Mouse (Mus musculus) heart, embryonic 14.5 days (tissue): ENCODE measurements around the gene Marcks. TPM values are rescaled to one million over a fixed set of nuclear protein-coding genes. Genes with fewer than 3 reads are reported as not detected.
A peak's percentile ranks its signal among the peaks of the same experiment; 100 is the strongest.

Source experiments
- ATAC-seq: fragments of 200-750 bp; cut with Nextera tagmentation; 2 replicates; pipeline ENCODE4 v1.8.0; 2017; ENCODE audit warnings: low read depth, moderate TSS enrichment; ENCODE audit not compliant: insufficient number of reproducible peaks, insufficient read depth, low FRiP score
- H3K27ac ChIP-seq, 2 experiments: fragments of 200-500 bp in 1 of 2; fragments of 300-500 bp in 1 of 2; sonication (generic) in 1 of 2; replicated peaks in 1 of 2; 2 replicates each; pipeline ENCODE4 v1.5.1; 2012 to 2014; ENCODE audit warnings: low read depth in 2 of 2, low read length in 2 of 2, control low read depth in 1 of 2, mild to moderate bottlenecking in 1 of 2, mixed read lengths in 1 of 2; ENCODE audit not compliant: control insufficient read depth in 1 of 2, insufficient read depth in 1 of 2
- H3K27me3 ChIP-seq: fragments of 300-500 bp; sonication (generic); 2 replicates; pipeline ENCODE4 v1.6.1; 2014; ENCODE audit warnings: mild to moderate bottlenecking, low read length, control low read depth; ENCODE audit not compliant: control insufficient read depth, insufficient read depth
- H3K36me3 ChIP-seq: fragments of 300-500 bp; sonication (generic); 2 replicates; pipeline ENCODE4 v1.6.1; 2014; ENCODE audit warnings: mild to moderate bottlenecking, control low read depth, low read length, mixed read lengths; ENCODE audit not compliant: control insufficient read depth, insufficient read depth
- H3K4me1 ChIP-seq, 2 experiments: fragments of 200-500 bp in 1 of 2; fragments of 300-500 bp in 1 of 2; sonication (generic) in 1 of 2; 2 replicates each; pipeline ENCODE4 v1.6.1; 2012 to 2014; ENCODE audit warnings: low read length in 2 of 2, control low read depth in 1 of 2, mixed read lengths in 1 of 2; ENCODE audit not compliant: control insufficient read depth in 2 of 2, insufficient read depth in 2 of 2
- H3K4me2 ChIP-seq: fragments of 300-500 bp; sonication (generic); 2 replicates; pipeline ENCODE4 v1.6.1; 2014; ENCODE audit warnings: mild to moderate bottlenecking, low read length
- H3K4me3 ChIP-seq, 2 experiments: fragments of 200-500 bp in 1 of 2; fragments of 300-500 bp in 1 of 2; sonication (generic) in 1 of 2; 2 replicates each; pipeline ENCODE4 v1.5.1; 2012 to 2014; ENCODE audit warnings: low read length in 2 of 2, mild to moderate bottlenecking in 2 of 2, control low read depth in 1 of 2, low read depth in 1 of 2, moderate library complexity in 1 of 2; ENCODE audit not compliant: control insufficient read depth in 1 of 2, insufficient read depth in 1 of 2
- H3K9ac ChIP-seq: fragments of 300-500 bp; sonication (generic); 2 replicates; pipeline ENCODE4 v1.6.1; 2014; ENCODE audit warnings: mild to moderate bottlenecking, low read length
- H3K9me3 ChIP-seq: fragments of 300-500 bp; sonication (generic); 2 replicates; pipeline ENCODE4 v1.6.1; 2016; ENCODE audit warnings: low read length, control low read depth; ENCODE audit not compliant: control insufficient read depth
- WGBS: fragments of 180-500 bp; shearing (Covaris S2); extraction: QIAGEN DNeasy Blood & Tissue Kit; methylation state at CpG from one replicate; pipeline ENCODE4 v1.1.7; 2014; 5-methylcytosine and 5-hydroxymethylcytosine counted together
- polyA plus RNA-seq: library from polyadenylated mRNA; unstranded; fragments of >200 nt; fragmentation: Nextera tagmentation; extraction: Ambion mirVana; gene quantifications from 2 replicates; pipeline ENCODE4 v1.2.1, GENCODE M21; 2014

The Marcks gene
- polyA plus RNA-seq = 92.2 and 96.5 TPM in 2 replicates

GRCm38 (mm10) chr10:37138778-37139442, at the start of gene Marcks:
Gene Marcks, minus strand, starts transcription at chr10:37138920.
- peak; percentile 56 for ATAC-seq
- peak within 1 kb of the TSS; percentile 93 to 96 for H3K27ac ChIP-seq
- 0 out of 4 replicates have a peak, but pooled peaks cover 0 to 9% of the 10 kb centered on the region in 2 experiments for H3K4me1 ChIP-seq
- under 1% methylated on average over 39 of the region's 39 CpGs for WGBS
- H3K36me3 ChIP-seq = peaks cover 24% of the 10 kb centered on the region
- H3K4me2 ChIP-seq = peak within 1 kb of the TSS; percentile 85
- peak within 1 kb of the TSS; percentile 65 to 76 for H3K4me3 ChIP-seq
- H3K9ac ChIP-seq = peak within 1 kb of the TSS; percentile 97
- H3K9me3 ChIP-seq = no peaks in the 10 kb centered on the region
- no peaks in the 10 kb centered on the region for H3K27me3 ChIP-seq

DNA sequence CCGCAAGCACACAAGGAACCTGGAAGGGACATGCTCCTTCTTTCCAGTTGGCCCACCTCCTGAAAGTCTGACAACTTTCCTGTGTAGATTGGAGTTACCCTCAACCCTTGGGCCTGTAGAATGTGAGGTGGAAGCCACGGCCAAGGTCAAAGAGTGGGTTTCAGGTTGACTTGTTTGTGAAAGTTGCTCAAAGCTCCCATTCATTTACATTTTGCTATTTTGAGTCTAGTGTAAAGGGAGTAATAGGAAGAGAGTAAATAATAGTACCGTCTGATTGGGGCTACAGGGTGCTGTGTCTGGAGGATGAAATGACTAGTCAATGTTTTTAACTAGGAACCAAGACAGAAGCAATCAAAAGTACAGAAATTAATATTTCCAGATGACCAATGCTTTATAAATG, 38.4 kb upstream of the Marcks start:
- H3K4me2 ChIP-seq = no peak overlapping the region
- no peak overlapping the region for H3K4me3 ChIP-seq
- H3K27me3 ChIP-seq = no peaks in the 10 kb centered on the region
- no peak for ATAC-seq
- H3K4me1 ChIP-seq = no peaks in the 10 kb centered on the region
- H3K27ac ChIP-seq = no peak overlapping the region
- WGBS = 91% methylated on average over 3 of the region's 3 CpGs
- peaks cover 4% of the 10 kb centered on the region; the same call in 1 of the 2 replicates for H3K9me3 ChIP-seq
- no peaks in the 10 kb centered on the region for H3K36me3 ChIP-seq
- H3K9ac ChIP-seq = no peak overlapping the region

GRCm38 (mm10) chr10:37172416-37172950, 33.8 kb upstream of the Marcks start:
- H3K9me3 ChIP-seq = peaks cover 4% of the 10 kb centered on the region; the same call in 1 of the 2 replicates
- H3K27ac ChIP-seq = no peak overlapping the region
- no peaks in the 10 kb centered on the region for H3K36me3 ChIP-seq
- no peak overlapping the region for H3K9ac ChIP-seq
- 78% methylated on average over 8 of the region's 8 CpGs for WGBS
- no peak for ATAC-seq
- H3K4me1 ChIP-seq = peaks cover 0 to 2% of the 10 kb centered on the region in 2 experiments; a peak in 1 of 4 replicates
- no peaks in the 10 kb centered on the region for H3K27me3 ChIP-seq
- H3K4me2 ChIP-seq = no peak overlapping the region
- no peak overlapping the region for H3K4me3 ChIP-seq

DNA sequence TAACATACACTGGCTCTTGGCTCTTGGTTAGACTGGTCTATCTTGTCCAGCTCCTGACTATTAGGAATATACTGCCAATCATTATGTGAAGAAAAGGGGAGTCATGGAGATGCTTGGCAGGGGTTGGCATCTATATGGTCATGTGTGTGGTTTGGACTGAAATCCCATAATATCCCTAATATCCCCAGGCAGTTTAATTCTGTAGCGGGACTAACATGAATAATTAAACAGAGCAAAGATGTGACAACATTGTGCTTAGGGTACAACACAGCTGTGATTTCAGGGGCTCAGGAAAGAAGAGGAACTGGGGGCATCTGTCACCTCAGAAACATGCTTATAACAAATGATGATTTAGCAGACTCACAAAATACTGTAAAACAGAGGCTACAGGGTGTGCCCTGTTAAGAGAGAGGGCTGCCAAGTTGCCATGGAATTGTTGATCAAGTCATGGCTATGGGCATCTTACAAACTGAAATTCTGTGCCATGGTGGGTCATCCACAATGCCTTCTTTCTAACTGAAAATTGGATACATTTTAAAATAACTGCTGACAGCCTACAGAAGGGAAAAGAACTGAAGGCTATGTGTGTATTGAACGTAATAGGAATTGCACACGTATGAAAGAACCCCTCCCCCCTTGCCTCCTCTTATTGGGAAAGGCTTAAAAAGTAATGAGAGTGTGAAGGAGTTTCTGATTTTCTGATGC, 33.1 kb upstream of the Marcks start:
- 87% methylated on average over 3 of the region's 3 CpGs for WGBS
- no peak overlapping the region for H3K27ac ChIP-seq
- H3K36me3 ChIP-seq = no peaks in the 10 kb centered on the region
- H3K4me3 ChIP-seq = no peak overlapping the region
- peaks cover 0 to 2% of the 10 kb centered on the region in 2 experiments; a peak in 1 of 4 replicates for H3K4me1 ChIP-seq
- H3K9ac ChIP-seq = no peak overlapping the region
- H3K4me2 ChIP-seq = no peak overlapping the region
- H3K9me3 ChIP-seq = peaks cover 4% of the 10 kb centered on the region; the same call in 1 of the 2 replicates
- no peaks in the 10 kb centered on the region for H3K27me3 ChIP-seq
- no peak for ATAC-seq

DNA sequence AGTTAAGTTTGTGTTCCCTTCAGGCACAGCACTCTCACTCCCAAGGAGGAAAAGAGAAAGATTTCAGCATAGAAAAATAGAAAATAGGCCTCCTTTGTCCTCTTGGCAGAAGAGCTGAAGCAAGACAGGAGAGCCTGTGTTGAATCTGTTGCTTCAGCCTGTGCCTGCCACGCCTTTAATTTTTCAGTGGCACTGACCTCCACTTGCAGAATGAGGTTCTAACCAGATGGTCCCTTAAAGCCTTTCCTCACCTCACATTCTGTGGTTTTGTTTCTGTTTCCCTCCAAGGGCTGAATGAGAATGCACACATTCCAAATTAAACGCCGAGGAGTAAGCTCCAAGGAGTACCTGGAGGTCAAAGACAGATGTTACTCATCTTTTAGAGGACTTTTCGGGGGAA, 32.2 kb upstream of the Marcks start:
- WGBS = 78% methylated on average over 4 of the region's 4 CpGs
- no peaks in the 10 kb centered on the region for H3K36me3 ChIP-seq
- no peak for ATAC-seq
- no peaks in the 10 kb centered on the region for H3K27me3 ChIP-seq
- H3K9ac ChIP-seq = no peak overlapping the region
- H3K27ac ChIP-seq = no peak overlapping the region
- H3K4me2 ChIP-seq = no peak overlapping the region
- H3K4me3 ChIP-seq = no peak overlapping the region
- H3K4me1 ChIP-seq = peaks cover 0 to 2% of the 10 kb centered on the region in 2 experiments; a peak in 1 of 4 replicates
- H3K9me3 ChIP-seq = peaks cover 4% of the 10 kb centered on the region; the same call in 1 of the 2 replicates

DNA sequence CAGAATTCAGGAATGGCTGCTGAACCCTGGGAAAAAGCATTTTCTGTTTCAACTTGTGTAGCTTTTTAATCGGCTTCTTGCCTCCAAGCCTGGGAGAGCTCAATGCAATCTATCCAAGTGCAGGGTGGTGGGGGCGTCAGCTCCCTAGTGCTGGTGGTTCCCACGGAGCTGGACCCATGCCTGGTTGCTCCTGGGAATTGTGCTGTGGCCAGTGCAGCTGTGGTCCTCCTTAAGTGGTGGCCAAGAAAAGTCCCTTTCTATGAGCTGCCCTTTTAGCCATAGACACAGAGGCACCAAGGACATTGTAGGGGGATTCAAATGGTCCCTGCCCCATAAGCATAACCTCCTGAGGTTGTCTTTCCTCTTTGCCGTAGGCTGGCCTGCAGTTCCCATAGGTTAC, 31.7 kb upstream of the Marcks start:
- Histone ChIP-seq H3K27ac (no peak overlapping the region), H3K9me3 (peaks cover 4% of the 10 kb centered on the region; the same call in 1 of the 2 replicates), H3K4me3 (no peak overlapping the region), H3K27me3 (no peaks in the 10 kb centered on the region), H3K9ac (no peak overlapping the region), H3K4me1 (peaks cover 0 to 2% of the 10 kb centered on the region in 2 experiments; a peak in 1 of 4 replicates), H3K36me3 (no peaks in the 10 kb centered on the region), H3K4me2 (no peak overlapping the region)
- WGBS = 71% methylated on average over 4 of the region's 4 CpGs
- no peak for ATAC-seq

- 75% methylated on average over 2 of the region's 2 CpGs for WGBS
- Histone ChIP-seq H3K4me2 (no peak overlapping the region), H3K4me1 (peaks cover 0 to 2% of the 10 kb centered on the region in 2 experiments; a peak in 1 of 4 replicates), H3K27me3 (no peaks in the 10 kb centered on the region), H3K36me3 (no peaks in the 10 kb centered on the region), H3K9ac (no peak overlapping the region), H3K9me3 (no peaks in the 10 kb centered on the region), H3K27ac (no peak overlapping the region), H3K4me3 (no peak overlapping the region)
- ATAC-seq = no peak
Measured at GRCm38 (mm10) chr10:37167527-37167926, 28.8 kb upstream of the Marcks start.
